Mouse (Mus musculus): ENCODE measurements around the gene Dapk1.
A peak's percentile ranks its signal among the peaks of the same experiment; 100 is the strongest.

Gene Dapk1

DNA sequence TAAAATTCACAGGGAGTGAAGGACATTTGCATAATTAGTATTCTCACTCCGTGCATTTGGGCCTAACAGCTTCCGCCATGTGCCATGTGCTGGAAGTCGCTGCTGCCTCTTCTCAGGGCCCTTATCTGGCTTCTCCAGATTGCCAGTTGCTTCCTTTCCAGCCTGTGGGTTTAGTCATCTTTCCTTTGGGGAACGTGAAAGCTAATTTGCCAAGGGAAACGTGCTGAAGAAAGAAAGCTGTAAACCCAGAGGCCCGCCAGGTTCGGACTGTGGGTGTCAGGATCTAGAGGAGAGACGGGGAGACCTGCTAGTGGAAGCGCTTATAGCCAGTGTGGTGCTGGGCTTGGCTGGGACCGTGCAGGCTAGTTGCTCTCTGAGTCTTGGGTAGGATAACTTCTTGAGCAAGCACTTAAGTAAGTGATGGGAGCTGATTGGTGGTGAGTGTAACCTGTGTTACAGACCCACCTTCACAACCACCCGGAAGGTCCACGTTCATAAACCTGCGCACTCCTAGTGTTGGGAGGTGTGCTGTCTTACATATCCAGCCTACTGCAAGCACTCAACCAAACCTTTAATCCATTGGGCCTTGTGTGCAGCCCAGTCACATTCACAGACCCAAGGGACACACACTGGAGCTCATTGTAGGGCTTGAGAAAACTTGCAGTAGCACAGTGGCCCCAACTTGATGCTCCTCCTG is 141.8 kb downstream of the Dapk1 start:
- Histone ChIP-seq H3K27me3 (ENCODE audit: control insufficient read depth, insufficient read depth, low read length, poor library complexity, severe bottlenecking) (no peaks in the 10 kb centered on the region), H3K36me3 (ENCODE audit: control insufficient read depth, insufficient read depth, low read length, poor library complexity, severe bottlenecking) (no peaks in the 10 kb centered on the region)
- DNase-seq (ENCODE audit: low read depth, low spot score): no peak

DNA sequence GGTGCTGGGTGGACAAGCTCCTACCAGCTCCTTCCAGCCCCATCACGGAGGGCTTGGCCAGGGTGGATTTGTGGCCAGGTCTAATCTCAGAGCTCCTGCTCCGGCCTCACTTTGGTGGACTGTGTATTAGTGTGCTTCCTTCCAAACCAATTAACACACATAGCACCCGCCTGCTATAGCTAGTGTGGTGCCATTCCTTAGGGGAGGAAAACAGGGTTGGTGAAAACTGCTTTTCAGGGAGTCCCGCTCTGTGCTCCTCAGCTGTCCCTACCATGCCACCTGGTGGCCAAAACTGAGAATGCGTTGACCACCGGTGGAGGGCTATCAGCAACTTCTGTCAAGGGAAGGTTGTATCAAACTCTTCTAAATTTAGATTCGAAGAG is 142.3 kb downstream of the Dapk1 start:
- DNase-seq (ENCODE audit: low read depth, low spot score): peak; percentile 57
- no peaks in the 10 kb centered on the region for H3K36me3 ChIP-seq (ENCODE audit: control insufficient read depth, insufficient read depth, low read length, poor library complexity, severe bottlenecking)
- H3K27me3 ChIP-seq (ENCODE audit: control insufficient read depth, insufficient read depth, low read length, poor library complexity, severe bottlenecking): no peaks in the 10 kb centered on the region

DNA sequence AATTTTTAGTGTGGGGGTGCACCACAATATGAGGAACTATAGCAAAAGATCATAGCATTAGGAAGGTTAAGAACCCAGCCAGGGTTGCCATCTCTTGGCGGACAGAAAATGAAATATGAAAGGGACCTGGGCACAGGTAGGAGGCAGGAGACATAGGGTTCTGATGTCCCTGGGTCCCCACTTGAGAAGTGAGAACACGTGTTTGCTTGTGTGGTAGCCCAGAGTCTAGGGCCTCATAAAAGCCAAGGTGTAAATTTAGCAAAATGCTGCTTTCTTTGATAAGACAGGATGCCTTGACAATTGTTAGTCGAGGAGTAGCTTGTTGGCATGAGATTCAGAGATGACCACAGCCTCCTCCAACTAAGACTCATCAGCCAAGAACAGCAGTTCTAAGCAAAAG is 143.0 kb downstream of the Dapk1 start:
- no peaks in the 10 kb centered on the region for H3K27me3 ChIP-seq (ENCODE audit: control insufficient read depth, insufficient read depth, low read length, poor library complexity, severe bottlenecking)
- no peak for DNase-seq (ENCODE audit: low read depth, low spot score)
- no peaks in the 10 kb centered on the region for H3K36me3 ChIP-seq (ENCODE audit: control insufficient read depth, insufficient read depth, low read length, poor library complexity, severe bottlenecking)

DNA sequence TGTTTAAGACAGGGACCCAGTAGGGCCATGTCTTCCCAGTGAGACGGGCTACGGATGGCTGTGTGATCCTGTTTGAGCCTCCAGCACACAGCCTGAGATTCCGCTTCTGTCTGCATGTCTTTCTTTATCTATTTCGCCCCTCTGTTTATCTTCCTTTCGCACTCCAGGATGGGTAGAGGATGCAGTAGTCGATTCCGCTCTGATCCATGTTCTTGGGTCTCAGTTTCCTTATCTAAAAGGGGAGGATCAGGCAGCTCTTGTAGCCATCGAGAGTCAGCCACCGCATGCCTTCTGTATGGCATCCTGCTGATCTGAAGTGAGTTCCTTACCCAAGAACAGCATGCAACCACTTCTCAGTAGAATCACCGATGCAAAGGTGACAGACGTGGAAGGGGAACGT is 143.6 kb downstream of the Dapk1 start:
- DNase-seq (ENCODE audit: low read depth, low spot score): no peak
- Histone ChIP-seq H3K27me3 (ENCODE audit: control insufficient read depth, insufficient read depth, low read length, poor library complexity, severe bottlenecking) (no peaks in the 10 kb centered on the region), H3K36me3 (ENCODE audit: control insufficient read depth, insufficient read depth, low read length, poor library complexity, severe bottlenecking) (no peaks in the 10 kb centered on the region)

DNA sequence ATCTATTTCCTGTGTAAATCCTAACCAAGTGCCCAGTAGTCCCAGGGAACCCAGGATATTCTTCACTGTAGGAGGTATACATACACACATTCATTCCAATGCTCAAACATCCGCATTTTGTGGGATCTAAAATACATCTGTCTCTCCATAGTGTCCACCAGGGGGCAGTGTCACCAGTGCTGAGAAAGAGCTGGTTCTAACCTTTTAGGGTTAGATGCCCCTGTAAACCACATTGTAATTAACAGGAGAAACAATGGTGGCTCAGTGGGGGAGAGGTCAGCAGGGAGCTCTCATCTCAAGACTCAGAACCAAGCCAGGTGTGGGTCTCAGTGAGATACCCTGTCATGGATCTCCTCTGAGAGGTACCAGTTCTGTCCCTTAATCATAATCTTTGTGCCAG is 144.5 kb downstream of the Dapk1 start:
- Histone ChIP-seq H3K36me3 (ENCODE audit: control insufficient read depth, insufficient read depth, low read length, poor library complexity, severe bottlenecking) (no peaks in the 10 kb centered on the region), H3K27me3 (ENCODE audit: control insufficient read depth, insufficient read depth, low read length, poor library complexity, severe bottlenecking) (no peaks in the 10 kb centered on the region)
- peak; percentile 45 for DNase-seq (ENCODE audit: low read depth, low spot score)

DNA sequence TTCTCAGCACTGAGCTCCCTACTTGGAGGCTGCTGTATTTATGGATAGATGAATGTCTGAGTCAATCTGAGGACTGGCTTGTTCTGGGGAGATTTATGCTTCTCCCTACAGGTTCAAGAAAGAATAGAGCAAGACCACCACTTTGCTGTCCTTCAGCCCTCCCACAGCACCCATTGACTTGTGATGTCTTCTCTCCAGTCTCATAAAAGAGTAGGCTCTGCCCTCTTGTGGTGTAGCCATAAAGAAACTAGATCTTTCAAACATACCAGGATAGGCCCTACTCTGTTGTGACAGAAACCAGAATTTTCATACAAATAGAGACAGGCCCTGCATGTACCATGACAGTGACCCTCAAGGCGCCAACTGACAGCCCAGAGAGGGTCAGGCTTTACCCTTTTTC is 145.5 kb downstream of the Dapk1 start:
- H3K27me3 ChIP-seq (ENCODE audit: control insufficient read depth, insufficient read depth, low read length, poor library complexity, severe bottlenecking): no peaks in the 10 kb centered on the region
- DNase-seq (ENCODE audit: low read depth, low spot score): no peak
- H3K36me3 ChIP-seq (ENCODE audit: control insufficient read depth, insufficient read depth, low read length, poor library complexity, severe bottlenecking): no peaks in the 10 kb centered on the region

DNA sequence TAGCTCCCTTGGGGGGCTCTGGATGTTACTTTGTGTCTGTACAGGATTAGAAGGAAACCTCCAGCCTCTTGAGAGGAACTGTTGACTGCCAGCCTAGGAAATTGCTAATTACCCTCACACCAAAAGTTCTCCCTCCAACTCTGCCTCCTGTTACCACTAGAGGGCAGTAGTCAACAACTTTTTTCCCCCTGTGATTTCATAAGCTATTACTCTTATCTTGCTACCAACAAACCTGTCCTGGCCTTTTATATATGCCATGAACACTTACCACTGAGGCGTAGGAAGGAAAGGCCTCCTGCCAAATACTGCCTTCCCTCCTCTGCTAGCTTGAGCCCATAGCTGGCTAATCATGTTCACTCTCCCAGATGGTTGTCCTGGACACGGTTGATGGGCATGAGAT is 146.8 kb downstream of the Dapk1 start:
- H3K36me3 ChIP-seq (ENCODE audit: control insufficient read depth, insufficient read depth, low read length, poor library complexity, severe bottlenecking): no peaks in the 10 kb centered on the region
- DNase-seq (ENCODE audit: low read depth, low spot score): peak; percentile 7
- no peaks in the 10 kb centered on the region for H3K27me3 ChIP-seq (ENCODE audit: control insufficient read depth, insufficient read depth, low read length, poor library complexity, severe bottlenecking)

DNA sequence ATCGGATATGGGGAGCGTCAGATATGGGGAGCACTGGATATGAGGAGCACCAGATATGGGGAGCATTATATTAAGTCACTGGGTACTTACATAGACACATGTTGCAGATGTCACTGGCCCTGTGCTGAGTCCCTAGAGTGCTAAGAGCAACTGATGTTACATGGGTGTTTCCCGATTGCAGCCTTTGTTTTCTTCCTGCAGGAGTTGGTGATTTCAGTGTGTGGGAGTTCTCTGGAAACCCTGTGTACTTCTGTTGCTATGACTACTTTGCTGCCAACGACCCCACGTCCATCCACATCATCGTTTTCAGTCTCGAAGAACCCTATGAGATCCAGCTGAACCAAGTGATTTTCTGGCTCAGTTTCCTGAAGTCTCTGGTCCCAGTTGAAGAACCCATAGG is 149.2 kb downstream of the Dapk1 start:
- Histone ChIP-seq H3K27me3 (ENCODE audit: control insufficient read depth, insufficient read depth, low read length, poor library complexity, severe bottlenecking) (no peaks in the 10 kb centered on the region), H3K36me3 (ENCODE audit: control insufficient read depth, insufficient read depth, low read length, poor library complexity, severe bottlenecking) (no peaks in the 10 kb centered on the region)
- no peak for DNase-seq (ENCODE audit: low read depth, low spot score)

DNA sequence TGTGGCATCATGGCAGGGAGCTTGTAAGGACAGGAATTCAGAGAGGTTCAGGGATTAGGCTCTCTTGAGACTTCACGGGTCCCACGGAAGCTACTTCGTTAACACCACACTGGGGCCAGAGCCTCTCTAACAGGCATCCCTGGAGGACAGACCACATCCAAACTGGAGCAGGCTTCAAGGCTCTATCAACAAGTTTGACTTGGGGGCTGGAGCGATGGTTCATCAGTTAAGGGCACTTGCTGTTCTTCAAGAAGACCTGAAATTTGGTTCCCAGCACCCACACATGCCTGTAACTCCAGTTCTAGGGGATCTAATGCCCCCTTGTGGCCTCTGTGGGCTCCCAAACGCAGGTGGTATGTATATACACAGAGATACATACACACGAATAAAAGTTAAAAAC is 151.5 kb downstream of the Dapk1 start:
- no peak for DNase-seq (ENCODE audit: low read depth, low spot score)
- no peaks in the 10 kb centered on the region for H3K27me3 ChIP-seq (ENCODE audit: control insufficient read depth, insufficient read depth, low read length, poor library complexity, severe bottlenecking)
- no peaks in the 10 kb centered on the region for H3K36me3 ChIP-seq (ENCODE audit: control insufficient read depth, insufficient read depth, low read length, poor library complexity, severe bottlenecking)

DNA sequence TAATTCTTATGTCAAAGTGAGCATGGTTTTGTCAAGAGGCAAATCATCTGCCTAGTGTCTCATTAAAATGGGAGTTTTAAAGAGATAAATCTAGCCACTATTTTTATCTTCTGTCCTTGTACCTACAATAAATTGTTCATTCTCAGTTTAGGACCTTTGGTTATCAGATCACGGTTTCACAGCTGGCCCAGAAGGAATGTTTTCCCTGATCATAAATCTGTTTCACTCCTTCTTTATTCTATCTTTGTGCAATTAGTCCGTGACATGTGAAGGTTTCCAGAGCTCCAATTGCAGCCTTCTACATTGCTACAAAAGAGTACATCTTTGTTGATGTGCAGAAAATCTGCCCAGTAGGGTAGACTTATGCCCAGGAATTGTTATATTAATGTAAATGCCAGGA is 153.5 kb downstream of the Dapk1 start:
- Histone ChIP-seq H3K36me3 (ENCODE audit: control insufficient read depth, insufficient read depth, low read length, poor library complexity, severe bottlenecking) (no peaks in the 10 kb centered on the region), H3K27me3 (ENCODE audit: control insufficient read depth, insufficient read depth, low read length, poor library complexity, severe bottlenecking) (no peaks in the 10 kb centered on the region)
- no peak for DNase-seq (ENCODE audit: low read depth, low spot score)

DNA sequence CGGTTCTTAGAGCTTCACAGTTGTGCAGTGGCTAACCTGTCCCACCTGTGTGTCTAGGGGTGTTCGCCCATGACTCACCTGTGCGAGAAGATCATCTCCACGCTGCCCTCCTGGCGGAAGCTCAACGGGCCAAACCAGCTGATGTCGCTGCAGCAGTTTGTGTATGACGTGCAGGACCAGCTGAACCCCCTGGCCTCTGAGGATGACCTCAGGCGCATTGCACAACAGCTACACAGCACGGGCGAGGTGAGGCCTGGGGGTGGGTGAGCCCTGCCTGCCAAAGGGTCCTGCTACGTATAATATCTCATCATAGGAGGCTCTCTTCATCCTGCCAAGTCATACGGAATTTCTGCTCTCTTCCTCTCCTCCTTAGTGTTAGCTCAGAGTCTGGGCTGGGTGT is 155.5 kb downstream of the Dapk1 start:
- Histone ChIP-seq H3K36me3 (ENCODE audit: control insufficient read depth, insufficient read depth, low read length, poor library complexity, severe bottlenecking) (no peaks in the 10 kb centered on the region), H3K27me3 (ENCODE audit: control insufficient read depth, insufficient read depth, low read length, poor library complexity, severe bottlenecking) (no peaks in the 10 kb centered on the region)
- DNase-seq (ENCODE audit: low read depth, low spot score): no peak

DNA sequence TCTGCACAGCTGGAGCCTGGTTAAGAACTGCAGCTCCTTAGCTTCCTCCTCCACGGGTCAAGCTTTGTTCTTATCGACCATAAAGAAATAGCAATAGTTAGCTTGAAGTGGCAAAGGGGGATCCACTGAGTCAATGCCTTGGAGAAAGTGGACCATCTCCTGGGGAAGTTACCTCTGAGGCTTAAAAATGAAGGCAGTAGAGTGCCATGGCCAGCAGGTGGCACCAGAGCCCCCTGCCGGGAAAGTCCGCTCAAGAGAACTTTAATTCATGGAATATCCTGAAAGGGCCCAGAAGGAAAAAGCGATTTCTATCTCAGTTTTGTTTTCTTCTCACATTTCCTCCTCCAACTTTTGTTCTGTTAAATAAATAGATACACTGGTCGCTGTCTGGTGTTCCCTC is 157.4 kb downstream of the Dapk1 start:
- no peaks in the 10 kb centered on the region for H3K36me3 ChIP-seq (ENCODE audit: control insufficient read depth, insufficient read depth, low read length, poor library complexity, severe bottlenecking)
- H3K27me3 ChIP-seq (ENCODE audit: control insufficient read depth, insufficient read depth, low read length, poor library complexity, severe bottlenecking): no peaks in the 10 kb centered on the region
- no peak for DNase-seq (ENCODE audit: low read depth, low spot score)

DNA sequence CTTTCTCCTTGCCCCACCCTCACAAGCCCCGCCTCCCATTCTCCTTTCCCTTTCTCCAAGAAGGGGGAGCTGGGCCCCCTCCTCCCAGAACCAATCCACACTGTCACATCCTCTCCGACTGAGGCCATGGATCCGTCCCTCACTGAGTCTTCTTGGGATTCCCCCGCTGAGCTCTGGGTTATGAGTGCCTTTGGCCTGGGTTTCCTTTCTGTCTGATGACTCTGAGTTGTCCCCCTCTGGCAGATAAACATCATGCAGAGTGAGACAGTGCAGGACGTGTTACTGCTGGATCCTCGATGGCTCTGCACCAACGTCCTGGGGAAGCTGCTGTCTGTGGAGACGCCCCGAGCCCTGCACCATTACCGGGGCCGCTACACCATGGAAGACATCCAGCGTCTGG is 158.6 kb downstream of the Dapk1 start:
- no peak for DNase-seq (ENCODE audit: low read depth, low spot score)
- no peaks in the 10 kb centered on the region for H3K27me3 ChIP-seq (ENCODE audit: control insufficient read depth, insufficient read depth, low read length, poor library complexity, severe bottlenecking)

DNA sequence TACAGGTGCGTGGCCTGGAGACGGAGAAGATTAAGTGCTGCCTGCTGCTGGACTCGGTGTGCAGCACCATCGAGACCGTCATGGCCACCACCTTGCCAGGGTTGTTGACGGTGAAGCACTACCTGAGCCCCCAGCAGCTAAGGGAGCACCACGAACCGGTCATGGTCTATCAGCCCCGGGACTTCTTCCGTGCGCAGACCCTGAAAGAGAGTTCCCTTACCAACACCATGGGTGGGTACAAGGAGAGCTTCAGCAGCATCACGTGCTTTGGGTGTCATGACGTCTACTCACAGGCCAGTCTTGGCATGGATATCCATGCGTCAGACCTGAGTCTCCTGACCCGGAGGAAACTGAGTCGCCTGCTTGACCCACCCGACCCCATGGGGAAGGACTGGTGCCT is 159.4 kb downstream of the Dapk1 start:
- Histone ChIP-seq H3K27me3 (ENCODE audit: control insufficient read depth, insufficient read depth, low read length, poor library complexity, severe bottlenecking) (no peaks in the 10 kb centered on the region), H3K36me3 (ENCODE audit: control insufficient read depth, insufficient read depth, low read length, poor library complexity, severe bottlenecking) (no peaks in the 10 kb centered on the region)
- DNase-seq (ENCODE audit: low read depth, low spot score): no peak

More for the DNA sequence above, 158.6 kb downstream of the Dapk1 start:
- H3K36me3 ChIP-seq (ENCODE audit: control insufficient read depth, insufficient read depth, low read length, poor library complexity, severe bottlenecking): no peaks in the 10 kb centered on the region

DNA sequence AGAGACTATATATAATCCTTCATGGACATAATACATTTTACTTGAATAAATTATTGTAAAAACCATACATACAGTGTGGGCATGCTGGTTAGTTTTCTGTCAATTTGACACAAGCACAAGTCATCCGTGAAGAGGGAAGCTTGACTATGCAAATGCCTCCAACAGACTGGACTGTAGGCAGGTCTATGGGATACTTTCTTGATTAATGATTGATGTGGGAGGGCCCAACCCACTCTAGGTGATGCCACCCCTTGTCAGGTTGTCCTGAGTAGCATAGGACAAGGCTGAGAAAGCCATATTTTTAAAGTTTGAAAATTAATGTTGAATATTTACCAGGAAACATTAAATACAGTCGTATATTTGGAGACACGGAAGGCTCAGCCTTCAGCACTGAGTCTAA is 178.8 kb downstream of the Dapk1 start:
- Histone ChIP-seq H3K27me3 (ENCODE audit: control insufficient read depth, insufficient read depth, low read length, poor library complexity, severe bottlenecking) (no peaks in the 10 kb centered on the region), H3K36me3 (ENCODE audit: control insufficient read depth, insufficient read depth, low read length, poor library complexity, severe bottlenecking) (no peaks in the 10 kb centered on the region)
- DNase-seq (ENCODE audit: low read depth, low spot score): no peak

DNA sequence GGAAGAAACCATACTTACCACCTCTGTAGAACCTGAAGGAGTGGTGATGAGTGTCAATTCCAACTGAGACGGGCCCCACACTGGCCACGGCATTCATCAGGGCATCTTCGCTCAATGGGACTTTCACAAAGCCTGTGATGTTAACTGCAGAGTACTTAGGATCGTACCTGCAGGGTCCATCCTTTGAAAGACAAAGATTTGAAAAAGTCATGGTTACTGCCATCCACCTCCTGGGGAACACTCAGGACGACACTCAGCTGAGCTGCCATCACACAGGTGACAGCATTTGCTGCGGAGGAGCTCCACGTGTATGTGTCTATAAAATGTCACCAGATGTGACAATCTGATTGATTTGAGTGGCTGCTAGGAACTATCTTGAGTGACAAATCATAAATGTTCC is 181.6 kb downstream of the Dapk1 start:
- Histone ChIP-seq H3K36me3 (ENCODE audit: control insufficient read depth, insufficient read depth, low read length, poor library complexity, severe bottlenecking) (no peaks in the 10 kb centered on the region), H3K27me3 (ENCODE audit: control insufficient read depth, insufficient read depth, low read length, poor library complexity, severe bottlenecking) (no peaks in the 10 kb centered on the region)
- DNase-seq (ENCODE audit: low read depth, low spot score): no peak

Data from splenic B cell, adult 2 months (primary cell).